Mouse (Mus musculus): ENCODE data around the gene Olfr401. TPM values are rescaled to one million over a fixed set of nuclear protein-coding genes. Genes with fewer than 3 reads are reported as not detected.
"Not testable (repeated sequence)": the region's sequence is repeated elsewhere in the genome, so short reads cannot be mapped to it uniquely, and the experiment has no call there.

Gene Olfr401
- not detected for total RNA-seq (2021)
- long read RNA-seq, experiment 1, result 0 reads
- long read RNA-seq, experiment 2, result 0 reads

- DNase-seq (ENCODE audit: low spot score), result no peak
These were observed at the start of gene Olfr401 for GRCm38 (mm10) chr11:74113412-74113811. Gene Olfr401, plus strand, starts transcription at chr11:74113712.

GRCm38 (mm10) chr11:74069655-74070054 is 43.9 kb upstream of the Olfr401 start, which contains the start of gene Zfp616:
Gene Zfp616, plus strand, starts transcription at chr11:74069955.
- DNase-seq (ENCODE audit: low spot score), result no peak

GRCm38 (mm10) chr11:74100724-74101123 is 12.8 kb upstream of the Olfr401 start:
- no peak for DNase-seq (ENCODE audit: low spot score)

- DNase-seq (ENCODE audit: low spot score), result no peak
These were observed 12.0 kb upstream of the Olfr401 start for GRCm38 (mm10) chr11:74101507-74101906.

- no peak for DNase-seq (ENCODE audit: low spot score)
These were observed 8.4 kb upstream of the Olfr401 start for GRCm38 (mm10) chr11:74105066-74105465.

GRCm38 (mm10) chr11:74140001-74140400 is 26.5 kb downstream of the Olfr401 start:
- not testable (repeated sequence) for DNase-seq (ENCODE audit: low spot score)

GRCm38 (mm10) chr11:74145866-74146265 is 32.4 kb downstream of the Olfr401 start:
- no peak for DNase-seq (ENCODE audit: low spot score)

- no peak for DNase-seq (ENCODE audit: low spot score)
These were observed 39.7 kb downstream of the Olfr401 start, which contains the start of gene Olfr402 for GRCm38 (mm10) chr11:74153229-74153628. Gene Olfr402, plus strand, starts transcription at chr11:74153529.

GRCm38 (mm10) chr11:74168771-74169170 is 55.3 kb downstream of the Olfr401 start:
- no peak for DNase-seq (ENCODE audit: low spot score)

Other genes starting within 250 kb of the Olfr401 start
- not detected for gene Olfr394, start 222.9 kb upstream of the Olfr401 start, total RNA-seq (2021)
- not detected for gene Olfr395, start 204.4 kb upstream of the Olfr401 start, total RNA-seq (2021)
- gene Olfr23, start 177.0 kb upstream of the Olfr401 start, total RNA-seq (2021), result not detected
- not detected for gene Olfr397, start 152.9 kb upstream of the Olfr401 start, total RNA-seq (2021)
- gene Olfr398, start 123.3 kb upstream of the Olfr401 start, total RNA-seq (2021), result not detected
- gene Olfr139, start 57.2 kb upstream of the Olfr401 start, total RNA-seq (2021), result not detected
- not detected for gene Olfr399, start 57.1 kb upstream of the Olfr401 start, total RNA-seq (2021)
- gene Zfp616, start 43.8 kb upstream of the Olfr401 start, total RNA-seq (2021), result not detected
- not detected for gene Olfr402, start 39.8 kb downstream of the Olfr401 start, total RNA-seq (2021)
- not detected for gene Olfr403, start 72.5 kb downstream of the Olfr401 start, total RNA-seq (2021)
- not detected for gene Olfr43, start 97.7 kb downstream of the Olfr401 start, total RNA-seq (2021)
- not detected for gene Olfr406, start 146.1 kb downstream of the Olfr401 start, total RNA-seq (2021)
- not detected for gene Olfr59, start 170.0 kb downstream of the Olfr401 start, total RNA-seq (2021)
- gene Olfr410, start 224.3 kb downstream of the Olfr401 start, total RNA-seq (2021), result not detected
- not detected for gene Olfr411, start 238.9 kb downstream of the Olfr401 start, total RNA-seq (2021)
- not detected for gene Olfr412, start 248.4 kb downstream of the Olfr401 start, total RNA-seq (2021)

Measured in gastrocnemius, adult 18-20 months (tissue).